Mouse (Mus musculus) embryonic facial prominence, embryonic 13.5 days (tissue): Measurements from ENCODE around the gene Tnnc2. TPM values are rescaled to one million over a fixed set of nuclear protein-coding genes. Genes with fewer than 3 reads are reported as not detected.
A peak's percentile ranks its signal among the peaks of the same experiment; 100 is the strongest.

Experiments
- ATAC-seq: fragments of 200-750 bp; cut with Nextera tagmentation; 2 replicates; pipeline ENCODE4 v1.8.0; 2017; ENCODE audit warnings: low read depth; ENCODE audit not compliant: insufficient number of reproducible peaks, insufficient read depth, low FRiP score, low TSS enrichment
- H3K27ac ChIP-seq: fragments of 300-500 bp; sonication (generic); 2 replicates; pipeline ENCODE4 v1.5.1; 2015; ENCODE audit warnings: moderate library complexity, mild to moderate bottlenecking, inconsistent platforms
- H3K27me3 ChIP-seq: fragments of 300-500 bp; sonication (generic); 2 replicates; pipeline ENCODE4 v1.6.1; 2015; ENCODE audit warnings: mild to moderate bottlenecking, inconsistent platforms
- H3K36me3 ChIP-seq: fragments of 300-500 bp; sonication (generic); 2 replicates; pipeline ENCODE4 v1.6.1; 2015; ENCODE audit warnings: mild to moderate bottlenecking, inconsistent platforms
- H3K4me1 ChIP-seq: fragments of 300-500 bp; sonication (generic); 2 replicates; pipeline ENCODE4 v1.6.1; 2015; ENCODE audit warnings: inconsistent platforms
- H3K4me2 ChIP-seq: fragments of 300-500 bp; sonication (generic); 2 replicates; pipeline ENCODE4 v1.6.1; 2015; ENCODE audit warnings: moderate library complexity, mild to moderate bottlenecking, inconsistent platforms
- H3K4me3 ChIP-seq: fragments of 300-500 bp; sonication (generic); 2 replicates; pipeline ENCODE4 v1.5.1; 2015; ENCODE audit warnings: mild to moderate bottlenecking, inconsistent platforms
- H3K9ac ChIP-seq: fragments of 300-500 bp; sonication (generic); 2 replicates; pipeline ENCODE4 v1.6.1; 2015; ENCODE audit warnings: mild to moderate bottlenecking, inconsistent platforms
- H3K9me3 ChIP-seq: fragments of 300-500 bp; sonication (generic); 2 replicates; pipeline ENCODE4 v1.6.1; 2016; ENCODE audit warnings: inconsistent platforms
- WGBS: fragments of 180-500 bp; shearing (Covaris S2); methylation state at CpG from one replicate; pipeline ENCODE4 v1.1.7; 2015; ENCODE audit warnings: mixed read lengths; 5-methylcytosine and 5-hydroxymethylcytosine counted together
- polyA plus RNA-seq: library from polyadenylated mRNA; unstranded; fragments of >200 nt; fragmentation: Nextera tagmentation; extraction: Ambion mirVana; gene quantifications from 2 replicates; pipeline ENCODE4 v1.2.1, GENCODE M21; 2015

Gene Tnnc2
- polyA plus RNA-seq, 1 experiment from 2014 or later = 16.7 TPM

DNA sequence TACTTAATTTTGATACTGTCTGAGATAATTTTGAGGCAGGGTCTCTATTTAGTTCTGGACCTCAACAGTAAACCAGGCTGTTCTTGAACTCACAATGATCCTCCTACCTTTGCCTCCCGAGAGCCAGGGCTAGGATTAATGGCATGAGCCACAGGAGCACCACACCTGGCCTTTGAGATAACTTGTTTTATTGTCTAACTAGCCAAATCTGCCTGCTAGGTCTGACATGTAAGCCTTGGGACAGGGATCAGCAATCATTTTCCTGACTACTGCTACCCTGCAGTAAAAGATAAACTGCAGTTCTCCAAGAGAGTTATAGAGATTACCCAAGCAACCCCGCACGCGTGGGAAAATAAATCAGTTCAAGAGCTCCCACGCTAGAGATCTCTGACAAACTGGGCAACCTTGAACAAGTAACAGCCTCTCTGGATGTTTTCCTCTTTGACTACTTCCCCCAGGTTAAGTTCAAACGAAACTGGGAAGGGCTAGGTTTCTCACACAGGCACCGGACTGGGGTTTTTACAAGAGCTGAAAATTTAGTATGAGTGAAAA lies 5.2 kb upstream of the Tnnc2 start:
- H3K9ac ChIP-seq = peak overlapping the region; percentile 85
- H3K9me3 ChIP-seq = no peaks in the 10 kb centered on the region
- H3K4me1 ChIP-seq = peaks cover 35% of the 10 kb centered on the region
- H3K4me2 ChIP-seq = peak overlapping the region; percentile 89
- H3K4me3 ChIP-seq = peak overlapping the region; percentile 72
- H3K27ac ChIP-seq = peak overlapping the region; percentile 84
- no peak for ATAC-seq
- H3K36me3 ChIP-seq = peaks cover 8% of the 10 kb centered on the region
- no peaks in the 10 kb centered on the region for H3K27me3 ChIP-seq
- WGBS = 9% methylated on average over 7 of the region's 7 CpGs

DNA sequence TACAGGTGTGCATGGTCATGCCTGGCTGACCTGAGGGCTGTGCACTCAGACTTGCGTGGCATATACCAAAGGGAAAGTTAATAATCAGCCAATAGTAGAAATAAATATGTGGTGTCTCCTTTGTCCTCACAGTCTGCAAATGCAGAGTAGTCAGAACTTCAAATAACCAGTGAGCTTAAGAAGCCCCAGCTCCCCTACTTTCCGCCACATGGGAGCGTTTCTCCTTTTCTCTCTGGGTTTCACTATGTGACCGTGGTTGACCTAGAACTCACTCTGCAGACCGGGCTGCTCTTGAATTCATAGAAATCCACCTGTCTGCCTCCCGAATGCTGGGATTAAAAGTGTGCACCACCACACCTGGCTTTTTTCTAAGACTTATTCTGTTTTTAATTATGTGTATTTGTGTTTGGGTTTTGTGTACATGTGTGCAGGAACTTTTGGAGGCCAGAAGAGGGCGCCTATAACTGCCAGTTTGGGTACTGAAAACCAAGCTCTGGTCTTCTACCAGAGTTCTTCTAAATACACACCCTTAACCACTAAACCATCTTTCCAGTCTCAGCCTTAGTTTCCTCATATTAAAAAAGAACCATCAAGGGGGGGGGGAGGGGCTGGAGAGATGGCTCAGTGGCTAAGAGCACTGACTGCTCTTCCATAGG lies 4.3 kb upstream of the Tnnc2 start:
- peaks cover 7% of the 10 kb centered on the region for H3K36me3 ChIP-seq
- H3K9ac ChIP-seq = no peak overlapping the region
- peaks cover 35% of the 10 kb centered on the region for H3K4me1 ChIP-seq
- 77% methylated on average over 7 of the region's 7 CpGs for WGBS
- H3K27me3 ChIP-seq = no peaks in the 10 kb centered on the region
- no peak overlapping the region for H3K27ac ChIP-seq
- no peaks in the 10 kb centered on the region for H3K9me3 ChIP-seq
- no peak overlapping the region for H3K4me3 ChIP-seq
- ATAC-seq = no peak
- H3K4me2 ChIP-seq = no peak overlapping the region

DNA sequence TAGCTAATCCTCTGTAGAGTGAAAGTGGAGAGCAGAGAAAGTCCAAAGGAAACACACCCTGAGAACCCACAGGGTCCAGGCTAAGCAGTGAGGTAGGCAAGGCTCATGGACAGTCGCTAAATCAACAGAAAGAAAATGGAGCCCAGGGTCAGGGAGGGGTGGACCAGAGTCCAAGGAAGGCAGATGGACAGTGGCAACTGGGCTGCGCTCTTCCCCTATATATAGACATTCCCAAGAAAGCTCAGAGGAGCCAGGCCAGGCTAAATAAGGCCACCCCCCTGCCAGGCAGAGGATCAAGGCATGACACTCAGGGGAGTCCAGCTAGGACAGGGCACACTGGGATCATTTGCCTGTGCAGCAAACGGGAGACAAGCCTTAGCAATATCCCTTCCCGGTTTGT lies 2.1 kb upstream of the Tnnc2 start:
- no peaks in the 10 kb centered on the region for H3K36me3 ChIP-seq
- ATAC-seq = no peak
- no peaks in the 10 kb centered on the region for H3K27me3 ChIP-seq
- no peak overlapping the region for H3K4me3 ChIP-seq
- WGBS = 77% methylated on average over 4 of the region's 4 CpGs
- H3K4me1 ChIP-seq = peaks cover 17% of the 10 kb centered on the region
- no peak overlapping the region for H3K27ac ChIP-seq
- H3K9me3 ChIP-seq = no peaks in the 10 kb centered on the region
- no peak overlapping the region for H3K4me2 ChIP-seq
- no peak overlapping the region for H3K9ac ChIP-seq

DNA sequence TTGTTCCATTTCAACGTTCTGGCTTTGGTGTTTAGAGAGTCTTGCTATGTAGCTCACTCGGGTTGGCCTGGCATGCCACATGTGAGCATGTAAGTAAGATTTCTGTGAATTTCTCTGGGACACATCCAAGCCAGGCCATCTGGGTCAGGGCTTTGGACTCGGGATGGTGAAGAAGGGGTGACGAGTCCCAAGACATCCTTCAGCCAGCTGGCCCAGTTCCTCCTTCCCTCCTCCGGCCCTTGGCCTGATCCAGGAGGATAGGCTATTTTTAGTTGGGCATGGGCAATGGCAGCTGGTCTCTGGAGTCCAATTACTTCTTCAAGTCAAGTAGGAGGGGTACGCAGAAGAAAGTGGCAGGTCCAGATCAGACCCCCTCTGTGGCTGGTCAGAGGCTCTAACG lies 958 bp downstream of the Tnnc2 start:
- no peak for ATAC-seq
- Histone ChIP-seq H3K36me3 (no peaks in the 10 kb centered on the region), H3K9me3 (no peaks in the 10 kb centered on the region), H3K27ac (no peak overlapping the region), H3K4me2 (no peak overlapping the region), H3K4me1 (no peaks in the 10 kb centered on the region), H3K4me3 (no peak overlapping the region), H3K27me3 (no peaks in the 10 kb centered on the region), H3K9ac (no peak overlapping the region)
- 80% methylated on average over 7 of the region's 7 CpGs for WGBS

DNA sequence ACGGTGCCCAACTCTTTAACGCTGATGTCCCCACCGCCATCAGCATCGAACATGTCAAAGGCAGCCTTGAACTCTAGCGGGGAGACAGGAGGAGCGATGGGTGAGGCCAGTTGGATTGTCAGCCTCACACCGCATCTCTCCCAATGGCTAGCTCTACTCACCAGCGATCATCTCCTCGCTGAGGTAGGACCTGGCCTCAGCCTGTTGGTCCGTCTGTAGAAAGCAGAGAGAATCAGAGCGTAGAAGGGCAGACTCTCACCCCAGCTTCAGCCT lies 1.8 kb downstream of the Tnnc2 start:
- H3K27me3 ChIP-seq = no peaks in the 10 kb centered on the region
- no peak for ATAC-seq
- H3K4me1 ChIP-seq = no peaks in the 10 kb centered on the region
- no peak overlapping the region for H3K9ac ChIP-seq
- H3K27ac ChIP-seq = no peak overlapping the region
- no peaks in the 10 kb centered on the region for H3K9me3 ChIP-seq
- H3K36me3 ChIP-seq = 0 out of 2 replicates have a peak, but pooled peaks cover under 1% of the 10 kb centered on the region
- no peak overlapping the region for H3K4me3 ChIP-seq
- no peak overlapping the region for H3K4me2 ChIP-seq
- WGBS = 94% methylated on average over 11 of the region's 11 CpGs

DNA sequence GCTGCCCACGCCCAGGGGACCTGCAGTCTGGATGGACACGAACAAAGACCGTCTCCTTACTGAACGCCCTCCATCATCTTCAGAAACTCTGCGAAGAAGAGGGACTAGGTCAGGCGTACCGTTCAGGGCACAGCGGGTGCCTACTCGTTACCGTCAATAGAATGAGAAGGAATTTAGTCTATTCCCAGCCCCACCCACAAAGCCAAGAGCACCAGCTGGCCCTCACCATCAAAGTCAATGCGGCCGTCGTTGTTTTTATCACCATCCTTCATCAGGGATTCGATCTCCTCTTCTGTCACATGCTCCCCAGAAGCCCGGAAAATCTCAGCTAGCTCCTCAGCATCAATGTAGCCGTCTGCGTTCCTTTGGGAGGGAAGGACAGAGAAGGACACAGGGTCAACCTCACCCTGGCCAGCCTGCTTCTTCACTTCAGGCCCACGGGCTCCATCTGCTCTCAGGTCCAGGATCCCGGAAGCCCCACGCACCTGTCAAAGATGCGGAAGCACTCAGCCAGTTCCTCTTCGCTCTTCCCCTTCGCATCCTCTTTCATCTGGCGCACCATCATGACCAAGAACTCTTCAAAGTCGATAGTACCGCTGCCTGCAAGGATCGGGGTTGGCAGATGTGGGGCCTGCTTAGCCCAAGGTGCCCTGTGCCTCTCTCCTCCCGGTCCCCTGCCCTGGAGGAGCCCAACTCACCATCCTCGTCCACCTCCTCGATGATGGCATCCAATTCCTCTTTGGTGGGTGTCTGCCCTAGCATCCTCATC lies 2.3 kb downstream of the Tnnc2 start:
- 82% methylated on average over 30 of the region's 30 CpGs for WGBS
- H3K4me3 ChIP-seq = no peak overlapping the region

DNA sequence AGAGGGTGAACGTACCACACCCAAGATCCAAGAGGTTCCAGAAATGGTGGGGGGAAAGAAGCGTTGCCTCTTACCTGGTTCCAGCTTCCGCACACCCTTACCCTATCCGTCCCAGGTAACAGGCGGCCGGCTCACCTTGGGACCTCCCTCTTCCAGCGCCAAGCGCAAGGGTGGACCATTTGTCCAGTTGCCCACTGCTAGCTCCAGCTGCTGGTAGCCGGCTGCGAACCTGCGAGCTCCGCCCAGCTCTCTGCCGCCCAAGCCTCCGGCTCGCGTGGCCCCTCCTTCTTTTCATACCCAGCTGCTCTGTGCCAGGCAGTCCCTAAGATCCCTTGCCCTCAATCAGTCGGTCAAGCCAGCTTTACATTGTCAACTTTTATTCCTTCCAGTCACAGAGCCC lies 3.0 kb downstream of the Tnnc2 start:
- WGBS = 64% methylated on average over 17 of the region's 17 CpGs
- Histone ChIP-seq H3K36me3 (peaks cover 12% of the 10 kb centered on the region), H3K4me1 (peaks cover 5% of the 10 kb centered on the region), H3K27me3 (no peaks in the 10 kb centered on the region), H3K9me3 (no peaks in the 10 kb centered on the region), H3K4me3 (no peak overlapping the region), H3K9ac (no peak overlapping the region), H3K27ac (no peak overlapping the region), H3K4me2 (no peak overlapping the region)
- no peak for ATAC-seq

More for the DNA sequence above, 2.3 kb downstream of the Tnnc2 start:
- Histone ChIP-seq H3K4me1 (no peaks in the 10 kb centered on the region; the same call in 1 of the 2 replicates), H3K27me3 (no peaks in the 10 kb centered on the region), H3K27ac (no peak overlapping the region), H3K9me3 (no peaks in the 10 kb centered on the region), H3K4me2 (no peak overlapping the region), H3K9ac (no peak overlapping the region), H3K36me3 (0 out of 2 replicates have a peak, but pooled peaks cover 5% of the 10 kb centered on the region)
- ATAC-seq = no peak

DNA sequence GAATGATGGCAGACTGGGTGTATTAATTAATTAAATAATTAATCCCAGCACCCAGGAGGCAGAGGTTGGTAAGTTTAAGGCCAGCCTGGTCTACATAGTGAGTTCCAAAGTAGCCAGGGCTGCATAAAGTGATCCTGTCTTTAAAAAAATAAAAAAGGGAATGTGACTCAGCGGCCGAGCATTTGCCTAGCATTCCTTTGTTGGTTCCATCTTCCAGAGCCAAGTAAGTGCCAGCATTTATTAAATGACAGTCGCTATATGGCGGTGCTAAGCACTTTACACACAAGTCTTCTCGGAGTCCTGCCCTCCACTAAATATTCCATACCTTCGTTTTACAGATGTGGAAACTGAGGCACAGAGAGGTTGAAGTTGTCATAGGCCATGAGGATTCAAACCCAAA lies 3.6 kb downstream of the Tnnc2 start:
- Histone ChIP-seq H3K9me3 (no peaks in the 10 kb centered on the region), H3K4me2 (no peak overlapping the region), H3K27me3 (no peaks in the 10 kb centered on the region), H3K4me3 (no peak overlapping the region), H3K27ac (no peak overlapping the region), H3K9ac (no peak overlapping the region), H3K36me3 (peaks cover 18% of the 10 kb centered on the region), H3K4me1 (peaks cover 11% of the 10 kb centered on the region)
- ATAC-seq = no peak
- 88% methylated on average over 6 of the region's 6 CpGs for WGBS

DNA sequence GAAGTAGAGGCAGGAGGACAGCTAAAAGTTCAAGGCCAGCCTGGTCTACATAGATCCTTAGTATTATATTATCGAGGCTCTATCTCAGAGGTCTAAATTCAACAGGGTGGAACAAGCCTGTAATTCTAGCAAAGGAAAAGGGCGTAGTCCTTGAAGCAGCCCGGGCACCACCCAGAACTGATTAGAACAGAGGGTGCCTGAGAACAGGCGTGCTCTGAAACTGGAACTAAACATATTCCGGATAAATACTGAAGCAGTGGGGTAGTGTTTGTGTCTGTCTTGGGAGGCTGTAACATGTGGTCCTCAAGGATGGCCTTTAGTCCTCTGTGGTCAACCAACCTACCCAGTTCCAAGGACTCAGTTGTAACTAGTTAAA lies 5.8 kb downstream of the Tnnc2 start:
- Histone ChIP-seq H3K4me2 (no peak overlapping the region), H3K27me3 (no peaks in the 10 kb centered on the region), H3K9ac (no peak overlapping the region), H3K36me3 (peaks cover 19% of the 10 kb centered on the region), H3K4me3 (no peak overlapping the region), H3K9me3 (no peaks in the 10 kb centered on the region), H3K4me1 (peaks cover 24% of the 10 kb centered on the region), H3K27ac (no peak overlapping the region)
- 85% methylated on average over 5 of the region's 5 CpGs for WGBS
- ATAC-seq = no peak

DNA sequence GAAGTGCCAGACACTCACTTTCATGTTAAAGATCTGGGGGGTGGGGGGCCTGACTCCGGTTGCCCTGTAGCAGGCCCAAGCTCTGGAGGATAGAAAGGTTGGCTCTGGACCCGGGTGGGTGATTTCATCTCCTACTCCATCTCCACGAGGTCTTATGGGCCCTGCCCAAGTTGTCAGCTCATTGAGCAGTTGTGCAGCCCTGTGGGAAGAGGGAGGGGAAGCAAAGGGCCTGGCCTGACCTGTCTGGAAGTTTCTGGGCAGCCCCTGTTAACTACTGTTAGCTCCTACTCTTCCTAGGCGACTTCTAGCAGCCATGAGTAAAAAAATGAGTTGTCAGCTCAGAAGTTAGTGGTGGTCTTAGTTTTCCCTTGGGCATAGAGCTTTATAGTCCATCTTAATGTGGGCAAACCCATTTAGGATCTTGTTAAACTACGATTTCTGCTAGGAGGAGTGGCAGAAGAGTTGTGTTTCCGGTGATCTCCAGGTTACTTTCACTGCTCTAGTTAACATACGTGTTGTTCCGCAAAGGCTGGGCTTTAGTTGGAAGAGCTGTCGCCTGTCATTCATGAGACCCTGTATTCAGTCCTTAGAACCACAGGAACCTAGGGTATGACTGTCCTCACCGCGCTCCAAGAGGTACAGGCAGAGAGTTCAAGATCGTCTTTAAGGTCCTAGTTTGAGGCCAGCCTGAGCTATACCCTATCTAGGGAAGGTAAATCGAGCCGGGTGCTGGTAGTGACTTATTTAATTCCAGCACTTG lies 6.4 kb downstream of the Tnnc2 start:
- no peaks in the 10 kb centered on the region for H3K9me3 ChIP-seq
- no peak overlapping the region for H3K27ac ChIP-seq
- 76% methylated on average over 14 of the region's 14 CpGs for WGBS
- H3K27me3 ChIP-seq = no peaks in the 10 kb centered on the region
- peaks cover 19% of the 10 kb centered on the region for H3K36me3 ChIP-seq
- no peak overlapping the region for H3K4me2 ChIP-seq
- ATAC-seq = no peak
- no peak overlapping the region for H3K4me3 ChIP-seq
- H3K9ac ChIP-seq = no peak overlapping the region
- peaks cover 24% of the 10 kb centered on the region for H3K4me1 ChIP-seq

- no peaks in the 10 kb centered on the region for H3K9me3 ChIP-seq
- WGBS = 79% methylated on average over 8 of the region's 8 CpGs
- no peak overlapping the region for H3K27ac ChIP-seq
- H3K9ac ChIP-seq = peak overlapping the region; percentile 87
- H3K36me3 ChIP-seq = peaks cover 41% of the 10 kb centered on the region
- peaks cover 24% of the 10 kb centered on the region for H3K4me1 ChIP-seq
- H3K4me3 ChIP-seq = peak overlapping the region; percentile 93
- H3K27me3 ChIP-seq = no peaks in the 10 kb centered on the region
- peak overlapping the region; percentile 93 for H3K4me2 ChIP-seq
- no peak for ATAC-seq
Measured at GRCm38 (mm10) chr2:164771123-164771522, 8.6 kb downstream of the Tnnc2 start.
